Mouse (Mus musculus): Measurements from ENCODE around the gene Pitpna. TPM values are rescaled to one million over a fixed set of nuclear protein-coding genes. Genes with fewer than 3 reads are reported as not detected.

Pitpna gene
- polyA plus RNA-seq, 1 experiment from 2014 or later: 71.1 TPM

DNA sequence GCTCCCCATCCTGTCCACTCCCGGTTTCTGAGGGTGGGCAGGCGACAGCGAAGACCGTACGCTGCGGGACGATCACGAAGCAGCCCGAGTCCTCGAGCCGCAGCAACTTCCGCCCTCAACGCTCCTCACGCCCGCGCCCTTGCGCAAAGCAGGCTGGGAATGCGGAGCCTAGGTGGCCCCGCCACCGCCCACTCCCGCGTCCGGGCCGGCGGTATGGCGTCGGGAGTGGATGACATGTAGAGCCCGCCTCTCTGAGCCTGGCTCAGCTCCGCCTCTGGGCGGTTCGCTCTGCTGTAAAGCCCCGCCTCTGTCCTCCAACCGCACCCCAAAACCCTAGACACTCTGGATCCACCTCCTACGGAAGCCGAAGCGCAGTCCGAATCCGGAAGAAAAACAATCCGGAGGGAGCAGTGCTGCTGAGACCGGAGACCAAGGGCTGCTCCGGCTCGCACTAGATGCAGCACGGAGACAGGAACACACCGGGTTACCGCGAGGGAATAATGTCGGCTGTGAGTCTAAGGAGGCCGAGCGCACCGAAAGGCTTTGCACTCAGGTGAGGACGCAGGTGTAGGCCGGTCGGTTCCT, 42.8 kb downstream of the Pitpna start, which contains the start of gene Inpp5k:
Gene Inpp5k (plus strand): TSS at position 344 of the 585 bp plus-strand sequence.
- Histone ChIP-seq H3K36me3 (ENCODE audit: insufficient read depth, low read length) (peaks cover 28% of the 10 kb centered on the region), H3K27ac (ENCODE audit: low read length) (peak within 1 kb of the TSS; percentile 75), H3K4me1 (ENCODE audit: insufficient read depth, low read depth, low read length) (peaks cover 13% of the 10 kb centered on the region; the same call in 1 of the 2 replicates), H3K27me3 (replicated peaks; ENCODE audit: insufficient read depth, low read length) (no peaks in the 10 kb centered on the region), H3K9ac (replicated peaks; ENCODE audit: low read depth) (peak within 1 kb of the TSS; percentile 60), H3K9me3 (ENCODE audit: low read length) (no peaks in the 10 kb centered on the region), H3K4me3 (ENCODE audit: low read depth, low read length) (peak within 1 kb of the TSS; percentile 55), H3K4me2 (replicated peaks; ENCODE audit: low read depth, low read length) (peak within 1 kb of the TSS; percentile 52)
- DNase-seq (ENCODE audit: low spot score): peak; percentile 100
- TF ChIP-seq EP300 (IDR thresholded peaks at IDR 0.05) (peak; percentile 83), CTCF (IDR thresholded peaks at IDR 0.05) (no peak)
- peak; percentile 99 for ATAC-seq
- 1% methylated on average over 47 of the region's 53 CpGs for WGBS

DNA sequence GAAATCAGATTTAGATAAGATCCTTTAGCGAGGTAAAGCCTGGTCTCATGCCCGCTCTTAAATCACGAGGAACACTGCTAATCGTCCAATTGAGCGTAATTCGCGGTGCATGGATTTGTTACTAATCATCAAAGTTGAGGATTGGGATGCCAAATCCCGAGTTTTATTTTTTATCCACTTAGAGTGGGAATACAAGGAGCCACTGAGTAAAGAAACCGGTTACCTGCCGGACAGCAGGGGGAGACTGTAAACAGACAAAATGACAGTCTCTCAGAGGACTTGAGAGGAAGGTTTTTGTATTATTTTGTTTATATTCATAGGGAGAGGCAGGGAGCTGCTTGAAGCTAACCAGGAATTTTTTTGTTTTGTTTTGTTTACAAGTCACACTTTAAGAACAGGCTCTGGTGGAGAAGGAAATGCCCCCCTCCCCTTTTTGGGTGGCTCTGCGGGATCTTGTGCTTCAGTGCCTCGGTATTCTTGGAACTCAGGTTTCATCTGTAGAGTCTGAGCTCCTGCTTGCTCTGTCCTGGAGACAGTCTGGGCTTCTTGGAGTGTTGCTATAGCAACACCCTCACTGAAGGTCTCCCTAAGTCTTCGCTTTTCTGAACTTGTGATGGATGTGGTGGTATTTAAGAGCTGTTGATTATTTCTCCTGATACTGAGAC, 43.8 kb downstream of the Pitpna start:
- peak; percentile 82 for DNase-seq (ENCODE audit: low spot score)
- ATAC-seq: no peak
- Histone ChIP-seq H3K4me3 (ENCODE audit: low read depth, low read length) (peak overlapping the region; percentile 55), H3K4me2 (replicated peaks; ENCODE audit: low read depth, low read length) (peak overlapping the region; percentile 52), H3K36me3 (ENCODE audit: insufficient read depth, low read length) (peaks cover 20% of the 10 kb centered on the region), H3K9ac (replicated peaks; ENCODE audit: low read depth) (peak overlapping the region; percentile 60), H3K9me3 (ENCODE audit: low read length) (no peaks in the 10 kb centered on the region), H3K27ac (ENCODE audit: low read length) (peak overlapping the region; percentile 72), H3K27me3 (replicated peaks; ENCODE audit: insufficient read depth, low read length) (no peaks in the 10 kb centered on the region), H3K4me1 (ENCODE audit: insufficient read depth, low read depth, low read length) (peaks cover 13% of the 10 kb centered on the region; the same call in 1 of the 2 replicates)
- peak; percentile 60; the same call in 1 of the 2 replicates for TF ChIP-seq EP300 (IDR thresholded peaks at IDR 0.05)
- peak; percentile 66 for TF ChIP-seq CTCF (IDR thresholded peaks at IDR 0.05)
- WGBS: 2% methylated on average over 13 of the region's 13 CpGs

- no peak for DNase-seq (ENCODE audit: low spot score)
- peaks cover 13% of the 10 kb centered on the region; the same call in 1 of the 2 replicates for H3K4me1 ChIP-seq (ENCODE audit: insufficient read depth, low read depth, low read length)
- H3K27ac ChIP-seq (ENCODE audit: low read length): no peak overlapping the region
- H3K27me3 ChIP-seq (replicated peaks; ENCODE audit: insufficient read depth, low read length): no peaks in the 10 kb centered on the region
- WGBS: 90% methylated on average over 5 of the region's 5 CpGs
- TF ChIP-seq CTCF (IDR thresholded peaks at IDR 0.05) (no peak), EP300 (IDR thresholded peaks at IDR 0.05) (no peak)
- peaks cover 13% of the 10 kb centered on the region for H3K36me3 ChIP-seq (ENCODE audit: insufficient read depth, low read length)
- no peak overlapping the region for H3K4me2 ChIP-seq (replicated peaks; ENCODE audit: low read depth, low read length)
- no peaks in the 10 kb centered on the region for H3K9me3 ChIP-seq (ENCODE audit: low read length)
- H3K4me3 ChIP-seq (ENCODE audit: low read depth, low read length): no peak overlapping the region
- no peak overlapping the region for H3K9ac ChIP-seq (replicated peaks; ENCODE audit: low read depth)
- no peak for ATAC-seq
Measured at GRCm38 (mm10) chr11:75632921-75633320, 45.0 kb downstream of the Pitpna start.

GRCm38 (mm10) chr11:75634801-75635200, 46.9 kb downstream of the Pitpna start:
- 0 out of 2 replicates have a peak overlapping the region, but pooled peaks have one; percentile 32 for H3K27ac ChIP-seq (ENCODE audit: low read length)
- WGBS: 39% methylated on average over 3 of the region's 3 CpGs
- peaks cover 20% of the 10 kb centered on the region for H3K36me3 ChIP-seq (ENCODE audit: insufficient read depth, low read length)

DNA sequence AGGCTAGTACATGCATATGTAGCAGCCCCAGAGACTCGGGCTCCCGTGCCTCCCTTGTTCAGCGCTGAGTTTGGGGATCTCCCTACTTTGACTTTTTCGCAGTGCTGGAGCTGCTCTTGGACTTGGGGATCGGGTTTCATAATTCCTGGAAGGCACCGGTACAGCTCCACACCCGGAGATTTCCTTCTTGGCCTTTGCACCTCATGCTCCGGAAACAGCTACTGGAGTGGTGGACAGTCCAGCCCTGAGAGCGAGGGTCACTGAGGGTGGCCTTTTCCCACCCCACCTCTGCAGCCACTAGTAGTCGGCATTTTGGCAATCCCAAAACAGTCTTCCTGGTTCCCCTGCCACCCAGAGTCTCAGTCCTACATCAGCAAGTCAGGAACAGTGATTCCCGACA, 47.4 kb downstream of the Pitpna start:
- Histone ChIP-seq H3K9ac (replicated peaks; ENCODE audit: low read depth) (no peak overlapping the region), H3K9me3 (ENCODE audit: low read length) (no peaks in the 10 kb centered on the region), H3K36me3 (ENCODE audit: insufficient read depth, low read length) (peaks cover 21% of the 10 kb centered on the region), H3K27me3 (replicated peaks; ENCODE audit: insufficient read depth, low read length) (no peaks in the 10 kb centered on the region), H3K27ac (ENCODE audit: low read length) (0 out of 2 replicates have a peak overlapping the region, but pooled peaks have one; percentile 32), H3K4me2 (replicated peaks; ENCODE audit: low read depth, low read length) (no peak overlapping the region), H3K4me3 (ENCODE audit: low read depth, low read length) (no peak overlapping the region), H3K4me1 (ENCODE audit: insufficient read depth, low read depth, low read length) (peaks cover 13% of the 10 kb centered on the region; the same call in 1 of the 2 replicates)
- no peak for ATAC-seq
- DNase-seq (ENCODE audit: low spot score): peak; percentile 55
- TF ChIP-seq CTCF (IDR thresholded peaks at IDR 0.05) (no peak), EP300 (IDR thresholded peaks at IDR 0.05) (no peak)
- 46% methylated on average over 11 of the region's 11 CpGs for WGBS

More at GRCm38 (mm10) chr11:75634801-75635200, 46.9 kb downstream of the Pitpna start:
- TF ChIP-seq CTCF (IDR thresholded peaks at IDR 0.05) (no peak), EP300 (IDR thresholded peaks at IDR 0.05) (peak; percentile 27; the same call in 1 of the 2 replicates)
- Histone ChIP-seq H3K4me2 (replicated peaks; ENCODE audit: low read depth, low read length) (no peak overlapping the region), H3K27me3 (replicated peaks; ENCODE audit: insufficient read depth, low read length) (no peaks in the 10 kb centered on the region), H3K4me1 (ENCODE audit: insufficient read depth, low read depth, low read length) (peaks cover 13% of the 10 kb centered on the region; the same call in 1 of the 2 replicates), H3K9me3 (ENCODE audit: low read length) (no peaks in the 10 kb centered on the region), H3K9ac (replicated peaks; ENCODE audit: low read depth) (no peak overlapping the region), H3K4me3 (ENCODE audit: low read depth, low read length) (no peak overlapping the region)
- ATAC-seq (no peak), DNase-seq (ENCODE audit: low spot score) (peak; percentile 51)

- Histone ChIP-seq H3K9ac (replicated peaks; ENCODE audit: low read depth) (no peak overlapping the region), H3K36me3 (ENCODE audit: insufficient read depth, low read length) (peaks cover 17% of the 10 kb centered on the region), H3K4me2 (replicated peaks; ENCODE audit: low read depth, low read length) (no peak overlapping the region), H3K27ac (ENCODE audit: low read length) (no peak overlapping the region), H3K4me3 (ENCODE audit: low read depth, low read length) (no peak overlapping the region), H3K9me3 (ENCODE audit: low read length) (no peaks in the 10 kb centered on the region), H3K27me3 (replicated peaks; ENCODE audit: insufficient read depth, low read length) (no peaks in the 10 kb centered on the region), H3K4me1 (ENCODE audit: insufficient read depth, low read depth, low read length) (no peaks in the 10 kb centered on the region)
- ATAC-seq (no peak), DNase-seq (ENCODE audit: low spot score) (no peak)
- no peak for TF ChIP-seq CTCF (IDR thresholded peaks at IDR 0.05)
- TF ChIP-seq EP300 (IDR thresholded peaks at IDR 0.05): no peak
- 75% methylated on average over 5 of the region's 5 CpGs for WGBS
Measured at GRCm38 (mm10) chr11:75643323-75643722, 55.4 kb downstream of the Pitpna start.
